Mouse (Mus musculus) intestine, embryonic 15.5 days (tissue): ENCODE results near the gene Cutal. TPM values are rescaled to one million over a fixed set of nuclear protein-coding genes. Genes with fewer than 3 reads are reported as not detected.
A peak's percentile ranks its signal among the peaks of the same experiment; 100 is the strongest.

Experiments
- ATAC-seq: fragments of 200-750 bp; cut with Nextera tagmentation; 2 replicates; pipeline ENCODE4 v1.8.0; 2017; ENCODE audit warnings: moderate TSS enrichment, moderate library complexity
- H3K27ac ChIP-seq: fragments of 300-500 bp; sonication (generic); 2 replicates; pipeline ENCODE4 v1.5.1; 2015; ENCODE audit warnings: mild to moderate bottlenecking, inconsistent platforms
- H3K27me3 ChIP-seq: fragments of 300-500 bp; sonication (generic); replicated peaks from 2 replicates; pipeline ENCODE4 v1.6.1; 2015; ENCODE audit warnings: inconsistent platforms
- H3K36me3 ChIP-seq: fragments of 300-500 bp; sonication (generic); 2 replicates; pipeline ENCODE4 v1.6.1; 2015; ENCODE audit warnings: inconsistent platforms
- H3K4me1 ChIP-seq: fragments of 300-500 bp; sonication (generic); replicated peaks from 2 replicates; pipeline ENCODE4 v1.6.1; 2015; ENCODE audit warnings: inconsistent platforms
- H3K4me2 ChIP-seq: fragments of 300-500 bp; sonication (generic); replicated peaks from 2 replicates; pipeline ENCODE4 v1.6.1; 2015; ENCODE audit warnings: mild to moderate bottlenecking, inconsistent platforms
- H3K4me3 ChIP-seq: fragments of 300-500 bp; sonication (generic); replicated peaks from 2 replicates; pipeline ENCODE4 v1.5.1; 2015; ENCODE audit warnings: inconsistent platforms
- H3K9ac ChIP-seq: fragments of 300-500 bp; sonication (generic); 2 replicates; pipeline ENCODE4 v1.6.1; 2015; ENCODE audit warnings: inconsistent platforms
- H3K9me3 ChIP-seq: fragments of 300-500 bp; sonication (generic); 2 replicates; pipeline ENCODE4 v1.6.1; 2016; ENCODE audit warnings: inconsistent platforms
- WGBS: fragments of 180-500 bp; shearing (Covaris S2); methylation state at CpG from one replicate; pipeline ENCODE4 v1.1.7; 2015; 5-methylcytosine and 5-hydroxymethylcytosine counted together
- polyA plus RNA-seq: library from polyadenylated mRNA; unstranded; fragments of >200 nt; fragmentation: Nextera tagmentation; extraction: Ambion mirVana; gene quantifications from 2 replicates; pipeline ENCODE4 v1.2.1, GENCODE M21; 2015

Cutal gene
- polyA plus RNA-seq, 1 experiment from 2014 or later, result 5.7 TPM

GRCm38 (mm10) chr2:34896821-34897460 is 22.7 kb downstream of the Cutal start:
- Histone ChIP-seq H3K4me2 (no peak overlapping the region), H3K9ac (no peak overlapping the region), H3K36me3 (0 out of 2 replicates have a peak, but pooled peaks cover 3% of the 10 kb centered on the region), H3K27me3 (no peaks in the 10 kb centered on the region), H3K4me1 (no peaks in the 10 kb centered on the region), H3K4me3 (no peak overlapping the region), H3K27ac (no peak overlapping the region), H3K9me3 (no peaks in the 10 kb centered on the region)
- WGBS, result 81% methylated on average over 17 of the region's 17 CpGs
- no peak for ATAC-seq

GRCm38 (mm10) chr2:34897820-34898219 is 23.6 kb downstream of the Cutal start:
- no peaks in the 10 kb centered on the region for H3K27me3 ChIP-seq
- no peak overlapping the region for H3K27ac ChIP-seq
- peak; percentile 35; the same call in 1 of the 2 replicates for ATAC-seq
- whole genome bisulfite sequencing, result 23% methylated on average over 10 of the region's 10 CpGs
- H3K4me1 ChIP-seq, result no peaks in the 10 kb centered on the region
- H3K4me2 ChIP-seq, result no peak overlapping the region
- H3K9ac ChIP-seq, result no peak overlapping the region
- no peak overlapping the region for H3K4me3 ChIP-seq
- no peaks in the 10 kb centered on the region for H3K9me3 ChIP-seq
- 0 out of 2 replicates have a peak, but pooled peaks cover 3% of the 10 kb centered on the region for H3K36me3 ChIP-seq

GRCm38 (mm10) chr2:34899682-34900081 is 25.5 kb downstream of the Cutal start:
- H3K9ac ChIP-seq, result no peak overlapping the region
- no peak for ATAC-seq
- no peak overlapping the region for H3K4me2 ChIP-seq
- no peak overlapping the region for H3K4me3 ChIP-seq
- 83% methylated on average over 11 of the region's 11 CpGs for WGBS
- H3K36me3 ChIP-seq, result 0 out of 2 replicates have a peak, but pooled peaks cover 3% of the 10 kb centered on the region
- H3K9me3 ChIP-seq, result no peaks in the 10 kb centered on the region
- H3K27me3 ChIP-seq, result no peaks in the 10 kb centered on the region
- H3K4me1 ChIP-seq, result peaks cover 4% of the 10 kb centered on the region; the same call in 1 of the 2 replicates
- no peak overlapping the region for H3K27ac ChIP-seq

- 56% methylated on average over 1 of the region's 1 CpGs for WGBS
Observed at GRCm38 (mm10) chr2:34900412-34900811, 26.2 kb downstream of the Cutal start.

GRCm38 (mm10) chr2:34901726-34902125 is 27.5 kb downstream of the Cutal start:
- H3K9me3 ChIP-seq, result no peaks in the 10 kb centered on the region
- no peak overlapping the region for H3K4me3 ChIP-seq
- H3K27ac ChIP-seq, result no peak overlapping the region
- WGBS, result 76% methylated on average over 4 of the region's 4 CpGs
- H3K9ac ChIP-seq, result no peak overlapping the region
- H3K4me1 ChIP-seq, result peaks cover 4% of the 10 kb centered on the region; the same call in 1 of the 2 replicates
- no peak overlapping the region for H3K4me2 ChIP-seq
- no peak for ATAC-seq
- H3K36me3 ChIP-seq, result 0 out of 2 replicates have a peak, but pooled peaks cover 3% of the 10 kb centered on the region
- no peaks in the 10 kb centered on the region for H3K27me3 ChIP-seq

More at GRCm38 (mm10) chr2:34900412-34900811, 26.2 kb downstream of the Cutal start:
- no peak overlapping the region for H3K27ac ChIP-seq
- no peaks in the 10 kb centered on the region for H3K27me3 ChIP-seq
- H3K9me3 ChIP-seq, result no peaks in the 10 kb centered on the region
- no peak overlapping the region for H3K4me2 ChIP-seq
- 0 out of 2 replicates have a peak, but pooled peaks cover 3% of the 10 kb centered on the region for H3K36me3 ChIP-seq
- no peak overlapping the region for H3K4me3 ChIP-seq
- no peak for ATAC-seq
- H3K9ac ChIP-seq, result no peak overlapping the region
- peaks cover 4% of the 10 kb centered on the region; the same call in 1 of the 2 replicates for H3K4me1 ChIP-seq

- Histone ChIP-seq H3K27me3 (no peaks in the 10 kb centered on the region), H3K27ac (no peak overlapping the region), H3K9me3 (no peaks in the 10 kb centered on the region), H3K9ac (no peak overlapping the region), H3K36me3 (0 out of 2 replicates have a peak, but pooled peaks cover 3% of the 10 kb centered on the region), H3K4me3 (no peak overlapping the region), H3K4me2 (no peak overlapping the region), H3K4me1 (peaks cover 4% of the 10 kb centered on the region; the same call in 1 of the 2 replicates)
- ATAC-seq, result no peak
- 80% methylated on average over 6 of the region's 6 CpGs for WGBS
Observed at GRCm38 (mm10) chr2:34902731-34903130, 28.5 kb downstream of the Cutal start.

- no peaks in the 10 kb centered on the region for H3K9me3 ChIP-seq
- ATAC-seq, result no peak
- H3K36me3 ChIP-seq, result 0 out of 2 replicates have a peak, but pooled peaks cover 3% of the 10 kb centered on the region
- 85% methylated on average over 7 of the region's 7 CpGs for WGBS
- H3K27me3 ChIP-seq, result no peaks in the 10 kb centered on the region
- H3K4me1 ChIP-seq, result peaks cover 4% of the 10 kb centered on the region; the same call in 1 of the 2 replicates
- no peak overlapping the region for H3K27ac ChIP-seq
- no peak overlapping the region for H3K4me3 ChIP-seq
- H3K9ac ChIP-seq, result no peak overlapping the region
- H3K4me2 ChIP-seq, result no peak overlapping the region
Observed at GRCm38 (mm10) chr2:34903191-34903590, 29.0 kb downstream of the Cutal start.

GRCm38 (mm10) chr2:34903652-34904405 is 29.6 kb downstream of the Cutal start:
- H3K9ac ChIP-seq, result no peak overlapping the region; the same call in 1 of the 2 replicates
- 63% methylated on average over 4 of the region's 4 CpGs for WGBS
- peaks cover 4% of the 10 kb centered on the region; the same call in 1 of the 2 replicates for H3K4me1 ChIP-seq
- no peak for ATAC-seq
- H3K27me3 ChIP-seq, result no peaks in the 10 kb centered on the region
- H3K4me3 ChIP-seq, result no peak overlapping the region
- no peak overlapping the region for H3K4me2 ChIP-seq
- H3K36me3 ChIP-seq, result 0 out of 2 replicates have a peak, but pooled peaks cover 3% of the 10 kb centered on the region
- H3K27ac ChIP-seq, result 0 out of 2 replicates have a peak overlapping the region, but pooled peaks have one; percentile 34
- H3K9me3 ChIP-seq, result no peaks in the 10 kb centered on the region

- WGBS, result under 1% methylated on average over 34 of the region's 34 CpGs
- Histone ChIP-seq H3K9me3 (no peaks in the 10 kb centered on the region), H3K27ac (peak overlapping the region; percentile 34; the same call in 1 of the 2 replicates), H3K4me3 (peak overlapping the region; percentile 36), H3K27me3 (no peaks in the 10 kb centered on the region), H3K9ac (peak overlapping the region; percentile 21; the same call in 1 of the 2 replicates), H3K36me3 (0 out of 2 replicates have a peak, but pooled peaks cover 3% of the 10 kb centered on the region), H3K4me2 (peak overlapping the region; percentile 69), H3K4me1 (peaks cover 4% of the 10 kb centered on the region; the same call in 1 of the 2 replicates)
- peak; percentile 98 for ATAC-seq
Observed at GRCm38 (mm10) chr2:34904849-34905542, 30.8 kb downstream of the Cutal start.

- Histone ChIP-seq H3K4me1 (peaks cover 4% of the 10 kb centered on the region; the same call in 1 of the 2 replicates), H3K4me2 (no peak overlapping the region), H3K27ac (no peak overlapping the region), H3K27me3 (no peaks in the 10 kb centered on the region), H3K4me3 (no peak overlapping the region), H3K9me3 (no peaks in the 10 kb centered on the region), H3K36me3 (no peaks in the 10 kb centered on the region), H3K9ac (no peak overlapping the region)
- no peak for ATAC-seq
- 72% methylated on average over 6 of the region's 6 CpGs for WGBS
Observed at GRCm38 (mm10) chr2:34906426-34906825, 32.2 kb downstream of the Cutal start.

- 53% methylated on average over 12 of the region's 12 CpGs for WGBS
- no peaks in the 10 kb centered on the region for H3K27me3 ChIP-seq
- no peak overlapping the region for H3K4me2 ChIP-seq
- H3K27ac ChIP-seq, result no peak overlapping the region
- no peak for ATAC-seq
- H3K4me1 ChIP-seq, result peaks cover 4% of the 10 kb centered on the region; the same call in 1 of the 2 replicates
- H3K9me3 ChIP-seq, result no peaks in the 10 kb centered on the region
- H3K9ac ChIP-seq, result no peak overlapping the region
- H3K36me3 ChIP-seq, result no peaks in the 10 kb centered on the region
- H3K4me3 ChIP-seq, result no peak overlapping the region
Observed at GRCm38 (mm10) chr2:34906861-34907604, 32.8 kb downstream of the Cutal start.
